ENCODE assay signal across 32 mouse cellular contexts in genomic region chr11:114563172-114563571, GRCm38 (mm10).
DNase-seq lines count a peak whose midpoint lies in the region; ATAC-seq and TF ChIP-seq lines count a peak whose summit lies in the region.
"Had no signal": no experiment of that assay in that cellular context is flagged by ENCODE, and none has a peak within 500 bp of the region (broad histone marks: within the 10 kb centered on the region; RNA-seq: fewer than 3 reads in every experiment).

No protein-coding gene starts in this region.

- H3K4me2 ChIP-seq in embryonic facial prominence, embryonic 13.5 days, result no peak overlapping the region
- H3K4me2 ChIP-seq: embryonic facial prominence, embryonic 12.5 days; heart, embryonic 12.5 days; midbrain, embryonic 13.5 days had no signal

- H3K36me3 ChIP-seq in embryonic facial prominence, embryonic 13.5 days, result no peaks in the 10 kb centered on the region
- H3K36me3 ChIP-seq in embryonic facial prominence, embryonic 10.5 days (replicated peaks), result no peaks in the 10 kb centered on the region
- no peaks in the 10 kb centered on the region for H3K36me3 ChIP-seq in limb, embryonic 10.5 days
- H3K36me3 ChIP-seq: embryonic facial prominence, embryonic 12.5 days; heart, embryonic 12.5 days; midbrain, embryonic 13.5 days had no signal

- no peak overlapping the region for H3K9ac ChIP-seq in embryonic facial prominence, embryonic 13.5 days
- H3K9ac ChIP-seq: embryonic facial prominence, embryonic 12.5 days; heart, embryonic 12.5 days; liver, embryonic 14.5 days; midbrain, embryonic 13.5 days had no signal

- H3K4me1 ChIP-seq in embryonic facial prominence, embryonic 13.5 days, result peaks cover 26% of the 10 kb centered on the region
- peaks cover 45% of the 10 kb centered on the region for H3K4me1 ChIP-seq in embryonic facial prominence, embryonic 10.5 days
- H3K4me1 ChIP-seq in limb, embryonic 10.5 days, result peaks cover 46% of the 10 kb centered on the region

- 67% methylated on average over 9 of the region's 9 CpGs for WGBS in embryonic facial prominence, embryonic 13.5 days
- 87% methylated on average over 9 of the region's 9 CpGs for WGBS in embryonic facial prominence, embryonic 10.5 days
- WGBS in limb, embryonic 10.5 days, result 83% methylated on average over 9 of the region's 9 CpGs

- no peak for DNase-seq in embryonic facial prominence, embryonic 10.5 days (ENCODE audit: low spot score)
- no peak for DNase-seq in frontal cortex, postnatal 10 days (ENCODE audit: low spot score in 2 of 2)
- DNase-seq in layer of hippocampus, adult 2 months (ENCODE audit: low spot score in 2 of 2), result peak; percentile 13 to 60
- DNase-seq in layer of hippocampus, postnatal 25 days (ENCODE audit: extremely low spot score in 1 of 2, low spot score in 1 of 2), result no peak
- no peak for DNase-seq in limb, embryonic 10.5 days (ENCODE audit: low spot score)
- DNase-seq: adrenal gland, adult 2 months; adrenal gland, postnatal 36 days; cerebellum, adult 8-10 months; cerebellum, postnatal 36 days; gastrocnemius, adult 2 months; gastrocnemius, postnatal 36 days; heart, adult 18-20 months; heart, postnatal 4 days; kidney, adult 9 months; kidney, postnatal 10 days; liver; lung, adult 2 months; lung, postnatal 10 days; retina, postnatal 1 day; right cerebral cortex, postnatal 14 days; thymus, postnatal 14 days had no signal

- ATAC-seq in embryonic facial prominence, embryonic 13.5 days (ENCODE audit: insufficient number of reproducible peaks, insufficient read depth, low FRiP score, low TSS enrichment, low read depth), result no peak
- peak; percentile 78 for ATAC-seq in frontal cortex, adult (ENCODE audit: low TSS enrichment)
- ATAC-seq: activated CD4-positive, CD25-positive, alpha-beta regulatory T cell, adult 4 months; hindbrain, embryonic 16.5 days; intestine, postnatal 0 days; midbrain, embryonic 13.5 days had no signal

- H3K27ac ChIP-seq in embryonic facial prominence, embryonic 13.5 days, result 0 out of 2 replicates have a peak overlapping the region, but pooled peaks have one; percentile 24
- no peak overlapping the region for H3K27ac ChIP-seq in embryonic facial prominence, embryonic 10.5 days (replicated peaks)
- H3K27ac ChIP-seq in layer of hippocampus, adult 2 months, result no peak overlapping the region; the same call in 1 of the 2 replicates
- no peak overlapping the region for H3K27ac ChIP-seq in limb, embryonic 10.5 days
- H3K27ac ChIP-seq: embryonic facial prominence, embryonic 12.5 days; gastrocnemius, adult 2 months; liver, embryonic 14.5 days; macrophage; midbrain, embryonic 13.5 days had no signal

- peaks cover 24% of the 10 kb centered on the region for H3K27me3 ChIP-seq in embryonic facial prominence, embryonic 13.5 days
- peaks cover 52% of the 10 kb centered on the region for H3K27me3 ChIP-seq in embryonic facial prominence, embryonic 10.5 days (replicated peaks; ENCODE audit: low read depth, poor library complexity, severe bottlenecking)
- peaks cover 25% of the 10 kb centered on the region for H3K27me3 ChIP-seq in limb, embryonic 10.5 days (ENCODE audit: low read depth, poor library complexity, severe bottlenecking)

- no peak overlapping the region for H3K4me3 ChIP-seq in embryonic facial prominence, embryonic 13.5 days
- no peak overlapping the region for H3K4me3 ChIP-seq in embryonic facial prominence, embryonic 10.5 days
- H3K4me3 ChIP-seq in layer of hippocampus, adult 2 months, result no peak overlapping the region
- no peak overlapping the region for H3K4me3 ChIP-seq in limb, embryonic 10.5 days
- H3K4me3 ChIP-seq: embryonic facial prominence, embryonic 12.5 days; erythroblast, embryonic 14.5 days; gastrocnemius, adult 2 months; heart, embryonic 12.5 days; midbrain, embryonic 13.5 days had no signal

- no peak for TF ChIP-seq CTCF in layer of hippocampus, adult 2 months (conservative IDR thresholded peaks at IDR 0.05)

- peaks cover 5% of the 10 kb centered on the region; the same call in 1 of the 2 replicates for H3K9me3 ChIP-seq in embryonic facial prominence, embryonic 13.5 days
- H3K9me3 ChIP-seq in embryonic facial prominence, embryonic 10.5 days, result peaks cover 11% of the 10 kb centered on the region
- no peaks in the 10 kb centered on the region for H3K9me3 ChIP-seq in limb, embryonic 10.5 days (replicated peaks)
- H3K9me3 ChIP-seq: midbrain, embryonic 13.5 days had no signal

Comparison
In these comparisons a context has a peak if more than half of its experiments do, and no peak if none do; other contexts are left out.
1. DNase-seq: peak in layer of hippocampus, adult 2 months (2 of 2); none in embryonic facial prominence, embryonic 10.5 days (single experiment), frontal cortex, postnatal 10 days (0 of 2), layer of hippocampus, postnatal 25 days (0 of 2) and limb, embryonic 10.5 days (single experiment).